Mouse (Mus musculus): ENCODE data around the gene Zfp112. TPM values are rescaled to one million over a fixed set of nuclear protein-coding genes. Genes with fewer than 3 reads are reported as not detected.
A peak's percentile ranks its signal among the peaks of the same experiment; 100 is the strongest.

The Zfp112 gene
- polyA plus RNA-seq, 1 experiment: 1.7 TPM

GRCm38 (mm10) chr7:24110839-24111238 lies 1.3 kb upstream of the Zfp112 start:
- WGBS: 95% methylated on average over 7 of the region's 7 CpGs
- no peaks in the 10 kb centered on the region for H3K4me1 ChIP-seq (ENCODE audit: control insufficient read depth, insufficient read depth, low read length)
- TF ChIP-seq CTCF (IDR thresholded peaks at IDR 0.05; ENCODE audit: insufficient read depth, low read length) (no peak), POLR2A (IDR thresholded peaks at IDR 0.05; ENCODE audit: borderline replicate concordance, extremely low read depth, low read depth, low read length) (no peak)
- DNase-seq: no peak
- no peak overlapping the region for H3K4me3 ChIP-seq (replicated peaks; ENCODE audit: extremely low read depth, low read depth, low read length)

GRCm38 (mm10) chr7:24111772-24112155 lies 350 bp upstream of the Zfp112 start:
- Histone ChIP-seq H3K4me1 (ENCODE audit: control insufficient read depth, insufficient read depth, low read length) (no peaks in the 10 kb centered on the region), H3K4me3 (replicated peaks; ENCODE audit: extremely low read depth, low read depth, low read length) (peak overlapping the region; percentile 84)
- no peak for TF ChIP-seq CTCF (IDR thresholded peaks at IDR 0.05; ENCODE audit: insufficient read depth, low read length)
- peak; percentile 38 for DNase-seq
- 11% methylated on average over 9 of the region's 9 CpGs for WGBS

DNA sequence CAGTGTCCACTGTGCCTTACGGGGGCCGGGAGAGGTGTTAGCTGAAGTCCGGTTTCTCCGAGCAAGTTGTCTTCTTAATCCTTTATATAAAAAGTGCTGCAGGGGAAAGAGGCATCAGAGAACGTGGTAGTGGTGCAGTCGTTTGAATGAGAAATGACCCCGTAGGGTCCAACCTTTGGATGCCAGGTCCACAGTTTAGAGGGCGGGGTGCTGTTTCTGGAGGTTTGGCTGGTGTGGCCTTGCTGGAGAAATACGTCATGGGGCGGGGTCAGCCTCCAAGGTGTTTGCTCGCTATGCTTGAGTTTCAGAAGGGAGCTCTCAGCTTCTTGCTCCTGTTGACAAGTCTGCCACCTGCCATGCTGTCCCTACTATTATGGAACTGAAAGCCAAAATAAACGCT lies 887 bp downstream of the Zfp112 start:
- no peak for TF ChIP-seq CTCF (IDR thresholded peaks at IDR 0.05; ENCODE audit: insufficient read depth, low read length)
- no peak for TF ChIP-seq POLR2A (IDR thresholded peaks at IDR 0.05; ENCODE audit: borderline replicate concordance, extremely low read depth, low read depth, low read length)
- DNase-seq: peak; percentile 47
- WGBS: 12% methylated on average over 12 of the region's 12 CpGs
- Histone ChIP-seq H3K4me3 (replicated peaks; ENCODE audit: extremely low read depth, low read depth, low read length) (peak overlapping the region; percentile 84), H3K4me1 (ENCODE audit: control insufficient read depth, insufficient read depth, low read length) (no peaks in the 10 kb centered on the region)

GRCm38 (mm10) chr7:24116655-24117054 lies 4.5 kb downstream of the Zfp112 start:
- TF ChIP-seq CTCF (IDR thresholded peaks at IDR 0.05; ENCODE audit: insufficient read depth, low read length): no peak
- TF ChIP-seq POLR2A (IDR thresholded peaks at IDR 0.05; ENCODE audit: borderline replicate concordance, extremely low read depth, low read depth, low read length): no peak
- 65% methylated on average over 4 of the region's 4 CpGs for WGBS
- H3K4me1 ChIP-seq (ENCODE audit: control insufficient read depth, insufficient read depth, low read length): no peaks in the 10 kb centered on the region
- no peak overlapping the region for H3K4me3 ChIP-seq (replicated peaks; ENCODE audit: extremely low read depth, low read depth, low read length)
- no peak for DNase-seq

GRCm38 (mm10) chr7:24133425-24133995 lies 21.4 kb downstream of the Zfp112 start:
- TF ChIP-seq POLR2A (IDR thresholded peaks at IDR 0.05; ENCODE audit: borderline replicate concordance, extremely low read depth, low read depth, low read length) (no peak), CTCF (IDR thresholded peaks at IDR 0.05; ENCODE audit: insufficient read depth, low read length) (no peak)
- no peak for DNase-seq

GRCm38 (mm10) chr7:24133996-24134828 lies 22.1 kb downstream of the Zfp112 start, which contains the start of gene Zfp235:
Gene Zfp235 (plus strand): TSS chr7:24134169.
- H3K4me3 ChIP-seq (replicated peaks; ENCODE audit: extremely low read depth, low read depth, low read length): peak within 1 kb of the TSS; percentile 84
- 2% methylated on average over 32 of the region's 32 CpGs for WGBS
- DNase-seq: peak; percentile 82
- peaks cover 7% of the 10 kb centered on the region for H3K4me1 ChIP-seq (ENCODE audit: control insufficient read depth, insufficient read depth, low read length)
- no peak for TF ChIP-seq CTCF (IDR thresholded peaks at IDR 0.05; ENCODE audit: insufficient read depth, low read length)
- TF ChIP-seq POLR2A (IDR thresholded peaks at IDR 0.05; ENCODE audit: borderline replicate concordance, extremely low read depth, low read depth, low read length): peak; percentile 86; the same call in 1 of the 2 replicates

More at GRCm38 (mm10) chr7:24133425-24133995, 21.4 kb downstream of the Zfp112 start:
- Histone ChIP-seq H3K4me3 (replicated peaks; ENCODE audit: extremely low read depth, low read depth, low read length) (peak overlapping the region; percentile 84), H3K4me1 (ENCODE audit: control insufficient read depth, insufficient read depth, low read length) (peaks cover 7% of the 10 kb centered on the region)
- 18% methylated on average over 6 of the region's 6 CpGs for WGBS

GRCm38 (mm10) chr7:24142566-24142965 lies 30.5 kb downstream of the Zfp112 start:
- no peaks in the 10 kb centered on the region for H3K4me1 ChIP-seq (ENCODE audit: control insufficient read depth, insufficient read depth, low read length)

DNA sequence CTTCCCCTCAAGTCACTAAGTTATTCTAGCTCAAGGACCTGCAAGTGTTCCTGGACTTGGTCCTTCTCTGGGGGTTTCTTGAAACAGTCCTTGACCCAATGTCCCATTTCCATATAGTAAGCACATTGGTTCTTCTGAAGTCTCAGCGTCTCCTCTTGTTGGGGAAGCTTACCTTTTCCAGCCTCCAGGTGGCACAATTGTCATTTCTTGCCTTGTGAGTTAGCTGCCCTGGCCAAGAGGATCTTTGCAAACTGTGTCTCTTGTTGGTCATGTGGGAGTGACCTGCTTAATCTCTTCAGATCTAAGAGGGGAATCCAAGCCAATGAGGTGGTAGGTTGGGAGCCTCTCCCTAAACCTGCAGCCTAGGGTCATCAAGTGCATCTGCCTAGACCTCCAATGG lies 41.2 kb downstream of the Zfp112 start:
- DNase-seq: no peak
- Histone ChIP-seq H3K4me3 (replicated peaks; ENCODE audit: extremely low read depth, low read depth, low read length) (no peak overlapping the region), H3K4me1 (ENCODE audit: control insufficient read depth, insufficient read depth, low read length) (no peaks in the 10 kb centered on the region)
- TF ChIP-seq CTCF (IDR thresholded peaks at IDR 0.05; ENCODE audit: insufficient read depth, low read length): no peak
- TF ChIP-seq POLR2A (IDR thresholded peaks at IDR 0.05; ENCODE audit: borderline replicate concordance, extremely low read depth, low read depth, low read length): no peak
- WGBS: 11% methylated on average over 1 of the region's 1 CpGs

More at GRCm38 (mm10) chr7:24142566-24142965, 30.5 kb downstream of the Zfp112 start:
- 82% methylated on average over 6 of the region's 6 CpGs for WGBS
- TF ChIP-seq CTCF (IDR thresholded peaks at IDR 0.05; ENCODE audit: insufficient read depth, low read length) (no peak), POLR2A (IDR thresholded peaks at IDR 0.05; ENCODE audit: borderline replicate concordance, extremely low read depth, low read depth, low read length) (no peak)
- H3K4me3 ChIP-seq (replicated peaks; ENCODE audit: extremely low read depth, low read depth, low read length): no peak overlapping the region
- no peak for DNase-seq

DNA sequence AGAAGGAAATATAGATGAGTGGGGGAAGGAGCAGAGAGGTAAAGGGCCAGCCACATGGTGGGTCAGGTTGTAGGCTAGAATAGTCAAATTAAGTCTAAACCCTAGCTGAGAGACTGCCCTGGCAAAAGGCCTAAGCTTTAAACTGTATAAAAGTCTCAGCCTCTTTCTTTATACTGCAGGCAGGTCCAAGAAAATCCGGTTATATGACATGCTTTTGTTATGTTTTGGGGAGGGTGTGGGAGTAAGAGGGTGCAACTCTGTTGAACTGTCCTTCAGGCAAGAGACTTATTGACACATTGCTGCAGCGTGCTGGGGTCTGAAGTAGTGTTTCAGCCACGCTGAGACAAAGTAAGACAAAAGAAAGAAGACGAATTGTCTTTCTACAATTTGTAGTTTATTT lies 60.1 kb downstream of the Zfp112 start:
- 49% methylated on average over 4 of the region's 4 CpGs for WGBS
- H3K4me1 ChIP-seq (ENCODE audit: control insufficient read depth, insufficient read depth, low read length): no peaks in the 10 kb centered on the region
- no peak for DNase-seq
- TF ChIP-seq CTCF (IDR thresholded peaks at IDR 0.05; ENCODE audit: insufficient read depth, low read length) (no peak), POLR2A (IDR thresholded peaks at IDR 0.05; ENCODE audit: borderline replicate concordance, extremely low read depth, low read depth, low read length) (no peak)
- no peak overlapping the region for H3K4me3 ChIP-seq (replicated peaks; ENCODE audit: extremely low read depth, low read depth, low read length)
